7 mouse cellular contexts compared by ENCODE assay signal in the genomic region with DNA sequence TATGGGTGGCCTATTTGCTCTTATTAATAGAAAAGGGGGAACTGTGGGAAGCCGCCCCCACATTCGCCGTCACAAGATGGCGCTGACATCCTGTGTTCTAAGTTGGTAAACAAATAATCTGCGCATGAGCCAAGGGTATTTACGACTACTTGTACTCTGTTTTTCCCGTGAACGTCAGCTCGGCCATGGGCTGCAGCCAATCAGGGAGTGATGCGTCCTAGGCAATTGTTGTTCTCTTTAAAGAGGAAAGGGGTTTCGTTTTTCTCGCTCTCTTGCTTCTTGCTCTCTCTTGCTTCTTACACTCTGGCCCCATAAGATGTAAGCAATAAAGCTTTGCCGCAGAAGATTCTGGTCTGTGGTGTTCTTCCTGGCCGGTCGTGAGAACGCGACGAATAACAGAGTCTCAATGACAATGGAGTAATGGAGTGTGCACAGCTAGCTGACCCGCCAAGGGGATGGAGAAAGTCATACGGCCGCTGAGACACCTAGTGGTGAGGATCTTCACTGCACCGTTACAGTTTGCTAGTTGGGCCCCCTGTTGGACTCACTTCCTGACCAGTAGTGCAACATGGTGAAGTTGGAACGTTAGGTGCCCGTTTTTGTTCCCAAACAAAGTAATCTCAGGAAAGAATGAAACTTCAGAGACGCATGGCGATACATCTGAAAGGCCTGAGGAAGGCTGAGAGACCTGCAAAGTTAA. TPM values are rescaled to one million over a fixed set of nuclear protein-coding genes. Genes with fewer than 3 reads are reported as not detected.
DNase-seq lines count a peak whose midpoint lies in the region; ATAC-seq and TF ChIP-seq lines count a peak whose summit lies in the region.
"Not testable (repeated sequence)": the region's sequence is repeated elsewhere in the genome, so short reads cannot be mapped to it uniquely, and the experiment has no call there.

No protein-coding gene starts in this region.

- TF ChIP-seq CTCF in midbrain, postnatal 0 days (IDR thresholded peaks at IDR 0.05), result peak; percentile 93

- peak; percentile 61 to 75 for DNase-seq in adrenal gland, postnatal 4 days (ENCODE audit: low spot score in 2 of 2)
- DNase-seq in heart, adult 9 months (ENCODE audit: low spot score in 2 of 2), result peak; percentile 85 to 88
- peak; percentile 90 for DNase-seq in limb, embryonic 14.5 days (ENCODE audit: low spot score)
- peak; percentile 92 for DNase-seq in midbrain, postnatal 0 days (ENCODE audit: low spot score)
- peak; percentile 69 to 77 for DNase-seq in spleen, postnatal 14 days (ENCODE audit: low spot score in 2 of 2)

- not testable (repeated sequence) for TF ChIP-seq POLR2A in limb, embryonic 14.5 days (IDR thresholded peaks at IDR 0.05; ENCODE audit: borderline replicate concordance, extremely low read depth, insufficient read depth, insufficient read length)

- peak overlapping the region; percentile 37; the same call in 1 of the 2 replicates for H3K4me2 ChIP-seq in embryonic facial prominence, embryonic 15.5 days (replicated peaks)
- peak overlapping the region; percentile 12; the same call in 1 of the 2 replicates for H3K4me2 ChIP-seq in kidney, embryonic 14.5 days (replicated peaks; ENCODE audit: low read depth, low read length)
- H3K4me2 ChIP-seq in limb, embryonic 14.5 days (replicated peaks; ENCODE audit: low read depth, low read length, severe bottlenecking), result peak overlapping the region; percentile 22
- peak overlapping the region; percentile 34 for H3K4me2 ChIP-seq in midbrain, postnatal 0 days (ENCODE audit: low read depth, low read length, poor library complexity, severe bottlenecking)

- H3K9me3 ChIP-seq in embryonic facial prominence, embryonic 15.5 days (replicated peaks); kidney, embryonic 14.5 days (ENCODE audit: control insufficient read depth, low read length); limb, embryonic 14.5 days (ENCODE audit: control insufficient read depth, low read length); midbrain, postnatal 0 days (ENCODE audit: low read length): not testable (repeated sequence)

- peak; percentile 84; the same call in 1 of the 2 replicates for ATAC-seq in embryonic facial prominence, embryonic 15.5 days (ENCODE audit: insufficient number of reproducible peaks, low FRiP score, low TSS enrichment, low read depth)
- peak; percentile 94 for ATAC-seq in kidney, embryonic 14.5 days (ENCODE audit: low FRiP score, low TSS enrichment)
- ATAC-seq in limb, embryonic 14.5 days (ENCODE audit: low FRiP score, low read depth), result peak; percentile 92
- ATAC-seq in midbrain, postnatal 0 days (ENCODE audit: low FRiP score), result peak; percentile 85

- H3K36me3 ChIP-seq in embryonic facial prominence, embryonic 15.5 days; kidney, embryonic 14.5 days (ENCODE audit: control insufficient read depth, insufficient read depth, low read length); limb, embryonic 14.5 days (ENCODE audit: control insufficient read depth, insufficient read depth, low read length); midbrain, postnatal 0 days (ENCODE audit: insufficient read depth, low read length): not testable (repeated sequence)

- H3K27ac ChIP-seq in embryonic facial prominence, embryonic 15.5 days (replicated peaks); kidney, embryonic 14.5 days (ENCODE audit: low read depth, low read length); limb, embryonic 14.5 days (replicated peaks; ENCODE audit: low read depth, low read length): not testable (repeated sequence)
- 0 out of 2 replicates have a peak overlapping the region, but pooled peaks have one; percentile 57 for H3K27ac ChIP-seq in midbrain, postnatal 0 days (ENCODE audit: low read depth, low read length)

- 11% methylated on average over 14 of the region's 26 CpGs for WGBS in embryonic facial prominence, embryonic 15.5 days
- 19% methylated on average over 14 of the region's 26 CpGs for WGBS in kidney, embryonic 14.5 days
- WGBS in limb, embryonic 14.5 days, result 13% methylated on average over 14 of the region's 26 CpGs
- 9% methylated on average over 14 of the region's 26 CpGs for WGBS in midbrain, postnatal 0 days

- H3K9ac ChIP-seq in embryonic facial prominence, embryonic 15.5 days; kidney, embryonic 14.5 days (ENCODE audit: low read depth, low read length): not testable (repeated sequence)
- H3K9ac ChIP-seq in limb, embryonic 14.5 days (ENCODE audit: low read depth, low read length, severe bottlenecking), result 0 out of 2 replicates have a peak overlapping the region, but pooled peaks have one; percentile 26
- H3K9ac ChIP-seq in midbrain, postnatal 0 days (replicated peaks; ENCODE audit: low read length, poor library complexity, severe bottlenecking), result 0 out of 2 replicates have a peak overlapping the region, but pooled peaks have one; percentile 33

- H3K27me3 ChIP-seq in embryonic facial prominence, embryonic 15.5 days; kidney, embryonic 14.5 days (ENCODE audit: control insufficient read depth, insufficient read depth, low read length); limb, embryonic 14.5 days (ENCODE audit: control insufficient read depth, insufficient read depth, low read length); midbrain, postnatal 0 days (ENCODE audit: insufficient read depth, low read length): not testable (repeated sequence)

- peak overlapping the region; percentile 37 for H3K4me3 ChIP-seq in embryonic facial prominence, embryonic 15.5 days (replicated peaks)
- H3K4me3 ChIP-seq in kidney, embryonic 14.5 days (ENCODE audit: low read length), result peak overlapping the region; percentile 19; the same call in 1 of the 2 replicates
- H3K4me3 ChIP-seq in limb, embryonic 14.5 days (replicated peaks; ENCODE audit: low read length), result peak overlapping the region; percentile 26
- H3K4me3 ChIP-seq in midbrain, postnatal 0 days (ENCODE audit: low read depth, low read length), result peak overlapping the region; percentile 28; the same call in 1 of the 2 replicates

- not testable (repeated sequence) for H3K4me1 ChIP-seq in embryonic facial prominence, embryonic 15.5 days; kidney, embryonic 14.5 days (ENCODE audit: control insufficient read depth, insufficient read depth, low read length); limb, embryonic 14.5 days (ENCODE audit: control insufficient read depth, insufficient read depth, low read length); midbrain, postnatal 0 days (ENCODE audit: insufficient read depth, low read length)

RNA-seq across cellular contexts. Expression of gene Sfpq, which starts 5.7 kb away (rescaled TPM):
- total RNA-seq in adrenal gland, postnatal 4 days (2021), result 100 to 1,000 TPM; 282 to 365 TPM
- polyA plus RNA-seq in embryonic facial prominence, embryonic 15.5 days (2015; fragmentation: Nextera tagmentation; extraction: Ambion mirVana), result 76.4 and 82.6 TPM in 2 replicates
- polyA plus RNA-seq in kidney, embryonic 14.5 days (2014; fragmentation: Nextera tagmentation; extraction: Ambion mirVana), result 152 and 179 TPM in 2 replicates
- 192 and 272 TPM in 2 replicates for polyA plus RNA-seq in limb, embryonic 14.5 days (2012; rRNA removed)
- polyA plus RNA-seq in limb, embryonic 14.5 days (2014; fragmentation: Nextera tagmentation; extraction: Ambion mirVana), result 106 and 122 TPM in 2 replicates
- total RNA-seq in midbrain, postnatal 0 days (2014; rRNA removed), result 157 and 229 TPM in 2 replicates
- 47.5 and 63.2 TPM in 2 replicates for polyA plus RNA-seq in midbrain, postnatal 0 days (2015; fragmentation: Nextera tagmentation; extraction: Ambion mirVana)

RNA-seq across cellular contexts. Expression of gene Zmym1, which starts 45.5 kb away (rescaled TPM):
- total RNA-seq in adrenal gland, postnatal 4 days (2021), result 10 to 100 TPM; 13.3 to 13.9 TPM
- polyA plus RNA-seq in embryonic facial prominence, embryonic 15.5 days (2015; fragmentation: Nextera tagmentation; extraction: Ambion mirVana), result 14.5 and 17.5 TPM in 2 replicates
- 15.6 and 26.5 TPM in 2 replicates for polyA plus RNA-seq in kidney, embryonic 14.5 days (2014; fragmentation: Nextera tagmentation; extraction: Ambion mirVana)
- polyA plus RNA-seq in limb, embryonic 14.5 days (2012; rRNA removed), result 8.8 and 11.5 TPM in 2 replicates
- polyA plus RNA-seq in limb, embryonic 14.5 days (2014; fragmentation: Nextera tagmentation; extraction: Ambion mirVana), result 20.5 and 23.3 TPM in 2 replicates
- total RNA-seq in midbrain, postnatal 0 days (2014; rRNA removed), result 16.8 and 18.3 TPM in 2 replicates
- polyA plus RNA-seq in midbrain, postnatal 0 days (2015; fragmentation: Nextera tagmentation; extraction: Ambion mirVana), result 16.6 and 16.9 TPM in 2 replicates

RNA-seq across cellular contexts. Expression of gene Zmym4, which starts 47.5 kb away (rescaled TPM):
- total RNA-seq in adrenal gland, postnatal 4 days (2021), result 10 to 100 TPM; 63.6 to 74.4 TPM
- 19.8 and 20.3 TPM in 2 replicates for polyA plus RNA-seq in embryonic facial prominence, embryonic 15.5 days (2015; fragmentation: Nextera tagmentation; extraction: Ambion mirVana)
- polyA plus RNA-seq in kidney, embryonic 14.5 days (2014; fragmentation: Nextera tagmentation; extraction: Ambion mirVana), result 27.6 and 28.9 TPM in 2 replicates
- polyA plus RNA-seq in limb, embryonic 14.5 days (2012; rRNA removed), result 23.0 and 24.0 TPM in 2 replicates
- polyA plus RNA-seq in limb, embryonic 14.5 days (2014; fragmentation: Nextera tagmentation; extraction: Ambion mirVana), result 20.0 and 24.1 TPM in 2 replicates
- 56.0 and 68.5 TPM in 2 replicates for total RNA-seq in midbrain, postnatal 0 days (2014; rRNA removed)
- polyA plus RNA-seq in midbrain, postnatal 0 days (2015; fragmentation: Nextera tagmentation; extraction: Ambion mirVana), result 17.3 and 22.3 TPM in 2 replicates
